Mouse (Mus musculus): ENCODE data around the gene Gm10320.

DNA sequence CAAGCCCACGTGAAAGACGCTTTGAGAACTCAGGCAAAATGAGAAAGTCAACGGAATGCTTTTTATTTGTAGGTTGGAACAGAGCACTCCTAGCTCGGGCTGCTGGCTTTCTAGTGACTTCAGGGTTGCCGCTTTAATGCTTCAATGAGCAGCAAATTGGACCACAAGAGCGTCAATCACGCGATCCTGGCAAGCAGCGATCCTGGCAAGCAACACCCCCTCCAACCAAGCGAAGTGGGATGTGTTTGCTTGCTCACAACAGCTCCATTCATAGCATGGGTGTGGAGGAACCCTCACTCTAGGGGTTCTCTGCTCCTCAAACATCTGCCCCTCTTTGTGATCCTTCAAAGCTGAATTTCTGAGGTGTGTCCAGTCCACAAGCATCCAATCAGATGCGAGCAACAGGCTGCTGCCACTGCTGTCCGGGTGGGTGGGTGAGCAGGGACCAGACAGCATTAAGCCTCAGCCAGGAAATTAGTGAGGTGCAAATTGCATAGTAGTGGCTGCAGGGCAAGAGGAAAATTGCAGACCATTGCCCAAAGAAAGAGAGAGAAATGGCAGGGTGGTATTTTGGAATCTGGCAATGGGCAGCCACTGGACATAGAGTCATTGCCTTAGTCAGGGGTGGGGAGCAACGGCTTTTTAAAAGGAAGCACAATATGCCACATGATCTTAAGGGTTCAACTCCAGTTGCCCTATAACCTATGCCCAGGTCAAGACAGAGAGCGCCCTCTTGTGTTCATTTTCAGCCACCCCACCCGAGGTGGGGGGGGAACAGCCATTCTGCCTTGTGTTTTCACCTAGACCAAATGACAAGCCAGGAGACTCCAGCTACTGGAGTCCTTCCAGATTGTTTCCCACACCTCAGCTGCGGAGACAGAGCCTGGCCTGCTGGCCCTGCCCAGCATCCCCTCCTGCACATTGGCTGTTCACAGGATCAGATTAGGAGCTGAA lies 5.4 kb upstream of the Gm10320 start:
- TF ChIP-seq MAX (IDR thresholded peaks at IDR 0.05; ENCODE audit: low read depth): no peak
- TF ChIP-seq E2F4 (IDR thresholded peaks at IDR 0.05; ENCODE audit: insufficient read depth): no peak
